Comparison of ENCODE assay signal across 14 mouse cellular contexts in genomic region chr3:152843925-152844324, GRCm38 (mm10).
"Had no signal": no experiment of that assay in that cellular context is flagged by ENCODE, and none has a peak within 500 bp of the region (broad histone marks: within the 10 kb centered on the region; RNA-seq: fewer than 3 reads in every experiment).

No protein-coding gene starts in this region.

- H3K27ac ChIP-seq: midbrain, embryonic 13.5 days; stomach, embryonic 15.5 days; stomach, postnatal 0 days had no signal

- H3K4me3 ChIP-seq: midbrain, embryonic 10.5 days; midbrain, embryonic 13.5 days; myocyte; stomach, embryonic 15.5 days had no signal

- H3K36me3 ChIP-seq: midbrain, embryonic 10.5 days; midbrain, embryonic 13.5 days; stomach, embryonic 15.5 days had no signal

- H3K27me3 ChIP-seq: midbrain, embryonic 13.5 days; stomach, embryonic 15.5 days had no signal

- H3K4me2 ChIP-seq: lung, embryonic 14.5 days; midbrain, embryonic 13.5 days; stomach, embryonic 15.5 days had no signal

- H3K9ac ChIP-seq: lung, embryonic 14.5 days; midbrain, embryonic 13.5 days; stomach, embryonic 15.5 days had no signal

- H3K9me3 ChIP-seq: midbrain, embryonic 10.5 days; midbrain, embryonic 13.5 days; stomach, embryonic 15.5 days had no signal

- H3K4me1 ChIP-seq: stomach, embryonic 15.5 days had no signal

- ATAC-seq: midbrain, embryonic 13.5 days; midbrain, embryonic 16.5 days had no signal

- DNase-seq: lung, adult 18-20 months; lung, embryonic 14.5 days; lung, postnatal 10 days; lung, postnatal 4 days; right cerebral cortex, postnatal 14 days; thymus, adult 2 months; thymus, postnatal 25 days; thymus, postnatal 4 days had no signal
